ENCODE assay signal across 8 mouse cellular contexts in the genomic region with DNA sequence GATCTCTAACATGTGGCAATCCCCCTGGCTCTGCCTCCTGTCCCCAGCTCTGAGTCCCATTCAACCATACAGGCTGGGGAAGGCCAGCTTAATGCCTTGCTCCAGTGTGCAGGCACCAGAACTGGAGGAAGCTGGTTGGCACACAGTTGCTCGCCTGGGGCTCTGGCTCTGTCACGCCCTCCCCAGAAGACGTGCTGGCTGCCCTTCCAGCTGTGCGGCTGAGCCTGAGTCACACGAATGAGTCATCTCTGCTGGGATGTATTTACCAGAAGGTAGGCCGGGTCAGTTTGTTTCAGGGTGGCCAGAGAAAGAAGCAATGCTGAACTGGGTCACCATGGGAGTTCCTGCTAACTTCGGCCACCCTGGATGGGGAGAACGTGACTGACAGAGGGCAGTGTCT.
DNase-seq lines count a peak whose midpoint lies in the region; ATAC-seq and TF ChIP-seq lines count a peak whose summit lies in the region.

No protein-coding gene starts in this region.

- H3K27ac ChIP-seq in lung, postnatal 0 days (ENCODE audit: low read length), result peak overlapping the region; percentile 16
- no peak overlapping the region for H3K27ac ChIP-seq in forebrain, embryonic 13.5 days

- TF ChIP-seq CTCF in lung, postnatal 0 days (IDR thresholded peaks at IDR 0.05), result no peak

- intact Hi-C loops in left cerebral cortex, postnatal 4 days (cut with DNase I), result no loop called here
- intact Hi-C loops in heart, postnatal 25 days (cut with DNase I), result no loop called here

- no peak overlapping the region for H3K9ac ChIP-seq in lung, postnatal 0 days (replicated peaks; ENCODE audit: low read depth)
- no peak overlapping the region for H3K9ac ChIP-seq in forebrain, embryonic 13.5 days

- DNase-seq in left cerebral cortex, postnatal 4 days, result peak; percentile 23
- DNase-seq in left cerebral cortex, adult 11 months (ENCODE audit: low spot score), result no peak
- peak; percentile 68 for DNase-seq in heart, postnatal 25 days (ENCODE audit: low spot score)
- peak; percentile 90 for DNase-seq in lung, postnatal 0 days (ENCODE audit: low spot score)
- DNase-seq in urinary bladder, postnatal 25 days (ENCODE audit: low spot score), result peak; percentile 61
- no peak for DNase-seq in cerebellum, adult 9-11 months

- no peaks in the 10 kb centered on the region for H3K27me3 ChIP-seq in lung, postnatal 0 days (replicated peaks; ENCODE audit: insufficient read depth, low read length)
- H3K27me3 ChIP-seq in forebrain, embryonic 13.5 days, result no peaks in the 10 kb centered on the region

- WGBS in lung, postnatal 0 days, result 43% methylated on average over 8 of the region's 8 CpGs
- WGBS in forebrain, embryonic 13.5 days, result 78% methylated on average over 8 of the region's 8 CpGs

- TF ChIP-seq EP300 in lung, postnatal 0 days (IDR thresholded peaks at IDR 0.05), result no peak

- H3K4me2 ChIP-seq in lung, postnatal 0 days (replicated peaks; ENCODE audit: low read depth, low read length), result no peak overlapping the region
- no peak overlapping the region for H3K4me2 ChIP-seq in forebrain, embryonic 13.5 days

- peak; percentile 84 for ATAC-seq in common myeloid progenitor, adult 5-6 weeks (replicated peaks; ENCODE audit: low read depth, poor library complexity, severe bottlenecking)
- peak; percentile 93 for ATAC-seq in lung, postnatal 0 days
- no peak for ATAC-seq in forebrain, embryonic 13.5 days

- H3K36me3 ChIP-seq in lung, postnatal 0 days (ENCODE audit: insufficient read depth, low read length), result peaks cover 6% of the 10 kb centered on the region; the same call in 1 of the 2 replicates
- no peaks in the 10 kb centered on the region for H3K36me3 ChIP-seq in forebrain, embryonic 13.5 days (ENCODE audit: poor library complexity, severe bottlenecking)

- no peaks in the 10 kb centered on the region for H3K9me3 ChIP-seq in lung, postnatal 0 days (ENCODE audit: low read length)
- H3K9me3 ChIP-seq in forebrain, embryonic 13.5 days (replicated peaks), result no peaks in the 10 kb centered on the region

- no peak overlapping the region for H3K4me3 ChIP-seq in lung, postnatal 0 days (ENCODE audit: low read depth, low read length)
- H3K4me3 ChIP-seq in forebrain, embryonic 13.5 days, result no peak overlapping the region

- no peaks in the 10 kb centered on the region for H3K4me1 ChIP-seq in lung, postnatal 0 days (ENCODE audit: insufficient read depth, low read depth, low read length)
- H3K4me1 ChIP-seq in forebrain, embryonic 13.5 days, result no peaks in the 10 kb centered on the region

Comparison
In these comparisons a context has a peak if more than half of its experiments do, and no peak if none do; other contexts are left out.
1. DNase-seq: peak in left cerebral cortex, postnatal 4 days (single experiment), heart, postnatal 25 days (single experiment), lung, postnatal 0 days (single experiment) and urinary bladder, postnatal 25 days (single experiment); none in left cerebral cortex, adult 11 months (single experiment) and cerebellum, adult 9-11 months (single experiment).